Mouse (Mus musculus) embryo, embryonic 10 days (tissue): ENCODE measurements at regions not wholly inside any gene's neighbourhood (a gene's known extent, or its start where the extent isn't known, plus 50 kb on each side); places are given as distances from the start of the nearest gene placed in this dataset.

Experiments
- DNase-seq: peaks from one replicate; pipeline ENCODE4 v3.0.0-alpha.2; 2015; ENCODE audit warnings: low spot score

DNA sequence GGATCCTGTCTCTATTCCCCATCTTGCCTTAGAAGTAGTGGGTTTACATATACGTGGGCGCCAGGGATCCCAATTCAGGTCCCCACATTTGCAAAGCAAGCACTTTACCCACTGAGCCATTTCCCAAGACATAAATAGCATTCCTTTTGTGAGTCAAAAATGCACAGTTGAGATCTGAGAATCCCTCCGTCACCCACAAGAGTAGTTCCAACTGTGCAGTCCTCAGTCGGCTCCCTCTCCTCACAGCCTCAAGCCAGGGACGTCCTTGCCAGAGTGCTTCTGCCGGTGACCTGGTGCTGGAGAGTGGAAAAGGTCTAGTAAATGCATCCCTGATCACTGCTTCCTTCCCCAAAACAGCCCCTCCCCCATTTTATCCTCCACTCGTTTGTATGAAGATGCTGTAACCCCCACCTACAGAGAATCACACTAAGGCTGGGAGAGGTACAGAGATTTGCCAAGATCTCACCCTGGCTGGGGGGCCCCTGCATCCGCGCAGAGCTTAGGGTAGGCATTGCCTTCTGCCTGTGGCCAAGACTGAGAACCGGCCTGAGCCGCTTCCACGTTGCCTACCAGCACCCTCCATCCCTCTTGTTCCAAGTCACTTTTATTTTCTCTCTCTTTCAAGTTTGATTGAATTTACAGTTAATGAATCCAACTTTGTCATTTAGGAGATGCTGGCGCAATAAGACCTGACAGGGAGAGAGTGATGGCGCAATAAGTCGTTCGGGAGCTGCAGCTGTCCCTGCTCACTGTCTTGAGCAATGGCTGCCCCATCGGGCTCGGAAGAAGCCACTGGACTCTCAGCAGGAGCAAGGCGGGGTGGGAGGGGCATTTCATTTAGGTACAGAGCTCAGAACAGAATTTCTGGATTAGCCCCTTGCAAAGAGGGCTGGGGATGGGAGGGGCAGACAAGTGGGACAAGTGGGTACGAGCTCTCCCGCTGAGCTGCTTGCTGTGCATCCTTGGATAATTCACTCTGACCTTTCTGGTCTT lies 74.5 kb upstream of the Zfp618 start:
- peak; percentile 28 for DNase-seq

DNA sequence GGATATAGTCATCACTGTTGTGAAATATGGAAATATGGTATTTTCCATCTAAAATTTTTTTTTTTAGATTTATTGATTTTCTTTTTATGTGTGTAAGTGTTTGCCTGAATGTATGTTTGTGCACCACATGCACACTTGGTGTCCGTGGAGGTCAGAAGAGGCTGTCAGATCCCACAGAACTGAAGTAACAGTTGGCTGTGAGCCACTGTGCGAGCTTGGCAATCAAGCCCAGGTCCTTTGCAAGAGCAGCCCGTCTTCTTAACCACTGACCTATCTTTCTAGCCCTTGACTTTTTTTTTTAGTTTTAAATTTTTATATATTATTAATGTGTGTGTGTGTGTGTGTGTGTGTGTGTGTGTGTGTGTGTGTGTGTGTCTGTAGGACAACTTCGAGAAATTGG lies 52.5 kb upstream of the Zfp618 start:
- no peak for DNase-seq
